Mouse (Mus musculus): ENCODE results near the gene Acot13.

GRCm38 (mm10) chr13:24862021-24862420 is 30.7 kb upstream of the Acot13 start:
- no peak for TF ChIP-seq FLI1 (IDR thresholded peaks at IDR 0.05; ENCODE audit: low read length)
- TF ChIP-seq GATA1 (IDR thresholded peaks at IDR 0.05; ENCODE audit: borderline replicate concordance, low read length) = no peak
